Mouse (Mus musculus): ENCODE results near the gene Setd2. TPM values are rescaled to one million over a fixed set of nuclear protein-coding genes. Genes with fewer than 3 reads are reported as not detected.

Setd2 gene
- polyA plus RNA-seq, 1 experiment from 2014 or later = 11.4 TPM

DNA sequence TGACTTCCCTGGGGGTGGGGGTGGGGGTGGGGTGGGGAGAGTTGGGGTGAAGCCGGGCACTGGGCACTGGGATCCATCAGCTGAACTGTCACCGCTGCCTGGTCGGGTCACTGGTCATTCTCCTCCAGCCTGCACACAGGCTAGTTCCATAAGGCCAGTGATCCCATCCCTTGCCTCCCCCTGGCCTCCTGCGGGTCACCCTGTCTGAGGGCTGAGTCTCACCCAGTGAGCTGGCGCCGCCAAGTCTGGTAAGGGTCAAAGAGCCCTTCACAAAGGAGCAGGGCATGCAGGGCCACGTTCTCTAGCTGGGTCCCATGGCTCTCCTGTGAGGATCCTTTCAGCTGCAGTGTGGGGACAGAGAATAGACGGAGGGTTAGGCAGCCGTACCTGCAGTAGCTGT is 111.4 kb downstream of the Setd2 start:
- H3K4me2 ChIP-seq = no peak overlapping the region
- H3K27ac ChIP-seq = no peak overlapping the region
- no peak overlapping the region for H3K9ac ChIP-seq
- H3K4me1 ChIP-seq (replicated peaks) = peaks cover 47% of the 10 kb centered on the region
- DNase-seq (no peak), ATAC-seq (ENCODE audit: low read depth) (no peak)
- H3K36me3 ChIP-seq = peaks cover 13% of the 10 kb centered on the region
- 0 out of 2 replicates have a peak, but pooled peaks cover 2% of the 10 kb centered on the region for H3K27me3 ChIP-seq
- no peaks in the 10 kb centered on the region for H3K9me3 ChIP-seq (replicated peaks)
- WGBS (ENCODE audit: insufficient replicate concordance) = 67% methylated on average over 9 of the region's 9 CpGs
- H3K4me3 ChIP-seq (replicated peaks) = no peak overlapping the region

DNA sequence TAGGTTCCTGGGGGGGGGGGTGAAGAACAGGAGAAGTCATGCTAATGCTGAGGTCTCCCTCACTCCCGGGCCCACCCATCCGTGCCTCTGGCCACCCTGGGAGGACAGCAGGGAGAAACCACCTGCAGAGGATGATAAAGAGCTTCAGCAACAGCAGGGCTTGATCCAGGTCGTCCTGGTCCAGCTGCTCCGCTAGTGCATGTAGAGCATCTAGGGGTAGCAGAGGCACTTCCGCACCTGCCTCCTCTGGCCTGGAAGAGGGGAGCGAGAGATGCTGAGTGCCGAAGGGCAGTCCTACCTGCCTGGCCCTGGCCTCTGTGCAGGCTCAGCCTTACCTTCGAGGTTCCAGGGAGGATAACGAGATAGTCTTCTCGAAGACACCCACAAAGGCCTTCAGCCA is 111.9 kb downstream of the Setd2 start:
- H3K4me3 ChIP-seq (replicated peaks) = no peak overlapping the region
- no peaks in the 10 kb centered on the region for H3K9me3 ChIP-seq (replicated peaks)
- peaks cover 9% of the 10 kb centered on the region for H3K36me3 ChIP-seq
- peaks cover 47% of the 10 kb centered on the region for H3K4me1 ChIP-seq (replicated peaks)
- WGBS (ENCODE audit: insufficient replicate concordance) = 71% methylated on average over 10 of the region's 10 CpGs
- no peak overlapping the region for H3K9ac ChIP-seq
- H3K4me2 ChIP-seq = peak overlapping the region; percentile 49; the same call in 1 of the 2 replicates
- 0 out of 2 replicates have a peak, but pooled peaks cover 2% of the 10 kb centered on the region for H3K27me3 ChIP-seq
- ATAC-seq (ENCODE audit: low read depth) = no peak
- DNase-seq = no peak
- H3K27ac ChIP-seq = no peak overlapping the region

DNA sequence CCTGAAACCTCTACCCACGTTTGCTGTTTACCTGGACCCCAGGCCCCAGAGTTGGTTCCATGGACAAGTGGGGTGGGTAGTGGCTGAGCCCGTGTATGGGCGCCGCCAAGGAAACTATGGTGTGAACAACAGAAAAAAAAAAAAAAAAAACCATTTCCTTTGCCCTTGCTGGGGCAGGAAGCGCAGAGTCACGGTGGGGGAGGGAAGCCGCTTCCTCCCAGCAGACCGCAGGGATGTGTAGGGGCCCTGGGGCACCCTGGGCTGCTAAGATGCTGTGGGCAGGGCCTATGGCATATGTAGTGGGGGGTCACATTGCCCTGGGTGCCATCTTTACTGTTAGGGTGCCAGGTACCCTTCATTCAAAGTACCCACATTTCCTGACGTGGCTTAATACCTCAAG is 112.8 kb downstream of the Setd2 start:
- DNase-seq = no peak
- no peaks in the 10 kb centered on the region for H3K9me3 ChIP-seq (replicated peaks)
- no peak overlapping the region for H3K27ac ChIP-seq
- H3K36me3 ChIP-seq = peaks cover 8% of the 10 kb centered on the region
- H3K4me1 ChIP-seq (replicated peaks) = peaks cover 47% of the 10 kb centered on the region
- H3K27me3 ChIP-seq = 0 out of 2 replicates have a peak, but pooled peaks cover 2% of the 10 kb centered on the region
- H3K4me2 ChIP-seq = peak overlapping the region; percentile 49
- 16% methylated on average over 9 of the region's 9 CpGs for WGBS (ENCODE audit: insufficient replicate concordance)
- ATAC-seq (ENCODE audit: low read depth) = peak; percentile 56; the same call in 1 of the 2 replicates
- 0 out of 2 replicates have a peak overlapping the region, but pooled peaks have one; percentile 14 for H3K4me3 ChIP-seq (replicated peaks)
- 0 out of 2 replicates have a peak overlapping the region, but pooled peaks have one; percentile 17 for H3K9ac ChIP-seq

DNA sequence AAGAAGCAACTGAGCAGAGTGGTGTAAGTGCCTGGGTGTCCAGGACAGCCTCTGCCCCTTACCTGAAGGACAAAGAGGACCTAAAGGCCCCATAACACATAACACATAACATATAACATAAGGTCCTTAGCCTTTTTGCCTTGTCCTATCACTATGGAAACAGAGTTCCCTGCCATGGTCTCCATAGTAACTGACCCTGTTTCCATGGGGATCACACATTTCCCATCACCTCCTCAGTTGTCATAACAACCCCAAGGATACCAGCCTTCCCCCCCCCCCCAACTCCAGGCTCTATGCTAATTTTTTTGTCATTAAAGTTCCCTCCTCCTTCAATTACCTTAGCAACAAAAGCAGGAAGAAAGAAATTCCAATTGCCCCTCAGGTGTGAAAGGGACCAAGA is 117.4 kb downstream of the Setd2 start:
- peaks cover 32% of the 10 kb centered on the region for H3K27me3 ChIP-seq
- no peak overlapping the region for H3K4me2 ChIP-seq
- DNase-seq (no peak), ATAC-seq (ENCODE audit: low read depth) (no peak)
- no peaks in the 10 kb centered on the region for H3K36me3 ChIP-seq
- no peaks in the 10 kb centered on the region for H3K9me3 ChIP-seq (replicated peaks)
- H3K27ac ChIP-seq = no peak overlapping the region
- no peak overlapping the region for H3K4me3 ChIP-seq (replicated peaks)
- H3K4me1 ChIP-seq (replicated peaks) = peaks cover 54% of the 10 kb centered on the region
- H3K9ac ChIP-seq = no peak overlapping the region

DNA sequence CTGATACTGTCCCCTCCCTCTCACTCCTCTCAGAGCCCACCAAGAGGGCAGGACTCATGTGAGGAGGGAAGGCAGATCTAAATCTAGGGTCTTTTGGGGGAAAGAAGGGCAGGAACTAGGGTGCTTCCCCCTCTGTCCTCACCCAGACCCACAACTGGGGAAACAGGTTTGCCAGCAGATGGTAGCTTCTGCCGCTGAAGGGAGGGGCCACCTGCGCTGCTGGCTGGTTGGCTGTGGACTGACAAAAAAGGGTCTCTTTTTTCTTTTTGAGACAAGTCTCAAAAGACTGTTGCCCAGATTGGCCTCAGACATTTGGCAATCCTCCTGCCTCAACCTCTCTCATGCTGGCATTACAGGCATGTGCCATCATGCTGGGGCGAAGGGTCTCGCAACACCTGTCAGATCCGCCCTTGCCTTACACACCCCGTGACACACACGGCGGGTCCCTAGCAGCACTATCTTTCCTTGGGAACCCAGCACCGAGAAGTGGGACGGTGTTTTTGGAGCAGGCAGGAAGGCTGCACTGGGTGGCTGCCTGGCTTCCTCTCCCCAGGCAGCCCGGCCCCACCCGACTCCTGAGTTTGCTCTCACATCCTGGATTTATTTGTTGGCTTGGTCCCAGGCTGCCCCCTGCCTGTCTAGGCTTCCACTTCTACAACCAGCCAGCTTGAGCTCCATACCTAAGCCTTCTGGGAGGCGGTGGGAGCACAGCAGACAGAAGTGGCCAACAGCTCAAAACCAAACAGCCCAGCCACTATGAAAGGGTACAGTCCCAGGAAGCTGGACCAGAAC is 119.7 kb downstream of the Setd2 start:
- WGBS (ENCODE audit: insufficient replicate concordance) = 20% methylated on average over 13 of the region's 13 CpGs
- Histone ChIP-seq H3K4me1 (replicated peaks) (peaks cover 47% of the 10 kb centered on the region), H3K27me3 (peaks cover 32% of the 10 kb centered on the region), H3K9me3 (replicated peaks) (no peaks in the 10 kb centered on the region), H3K4me2 (peak overlapping the region; percentile 99), H3K4me3 (replicated peaks) (peak overlapping the region; percentile 79), H3K36me3 (no peaks in the 10 kb centered on the region), H3K9ac (peak overlapping the region; percentile 39), H3K27ac (no peak overlapping the region)
- no peak for DNase-seq
- ATAC-seq (ENCODE audit: low read depth) = no peak

DNA sequence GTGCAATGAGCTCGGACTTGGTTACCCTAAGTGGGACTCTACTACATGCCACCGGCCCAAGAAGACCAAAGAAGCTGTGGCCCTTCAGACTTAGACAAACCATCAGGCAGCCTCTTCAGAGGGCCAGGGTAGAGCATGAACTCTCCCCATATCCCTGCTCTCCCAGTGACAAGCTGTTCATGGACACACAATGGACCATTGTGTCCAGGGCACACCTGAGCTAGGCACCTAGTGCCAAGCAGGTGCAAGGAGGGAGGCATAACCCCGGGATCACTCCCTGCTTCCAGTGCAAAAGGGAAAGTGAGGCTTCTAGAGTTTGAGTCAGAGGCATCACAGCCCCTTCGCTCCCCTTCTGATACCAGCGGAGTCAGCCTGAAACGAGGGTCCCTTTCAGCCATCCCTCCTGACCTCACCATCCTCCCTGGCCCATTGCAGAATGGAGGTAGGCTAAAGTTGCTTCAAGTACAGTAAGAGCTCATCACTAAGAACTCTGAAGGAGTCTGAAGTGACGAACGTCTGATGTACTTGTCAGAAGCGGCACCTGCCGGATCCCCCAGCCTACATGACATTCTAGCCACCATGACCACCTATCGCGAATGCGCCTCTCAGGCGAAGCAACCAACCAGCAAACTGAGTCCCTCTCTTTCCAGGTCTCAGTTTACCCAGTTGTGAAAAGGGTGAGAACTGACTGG is 120.7 kb downstream of the Setd2 start:
- Histone ChIP-seq H3K4me2 (peak overlapping the region; percentile 99), H3K9ac (peak overlapping the region; percentile 86), H3K27ac (peak overlapping the region; percentile 76), H3K27me3 (peaks cover 30% of the 10 kb centered on the region), H3K4me3 (replicated peaks) (peak overlapping the region; percentile 79), H3K36me3 (no peaks in the 10 kb centered on the region), H3K9me3 (replicated peaks) (no peaks in the 10 kb centered on the region), H3K4me1 (replicated peaks) (peaks cover 52% of the 10 kb centered on the region)
- 12% methylated on average over 14 of the region's 14 CpGs for WGBS (ENCODE audit: insufficient replicate concordance)
- no peak for ATAC-seq (ENCODE audit: low read depth)
- no peak for DNase-seq

DNA sequence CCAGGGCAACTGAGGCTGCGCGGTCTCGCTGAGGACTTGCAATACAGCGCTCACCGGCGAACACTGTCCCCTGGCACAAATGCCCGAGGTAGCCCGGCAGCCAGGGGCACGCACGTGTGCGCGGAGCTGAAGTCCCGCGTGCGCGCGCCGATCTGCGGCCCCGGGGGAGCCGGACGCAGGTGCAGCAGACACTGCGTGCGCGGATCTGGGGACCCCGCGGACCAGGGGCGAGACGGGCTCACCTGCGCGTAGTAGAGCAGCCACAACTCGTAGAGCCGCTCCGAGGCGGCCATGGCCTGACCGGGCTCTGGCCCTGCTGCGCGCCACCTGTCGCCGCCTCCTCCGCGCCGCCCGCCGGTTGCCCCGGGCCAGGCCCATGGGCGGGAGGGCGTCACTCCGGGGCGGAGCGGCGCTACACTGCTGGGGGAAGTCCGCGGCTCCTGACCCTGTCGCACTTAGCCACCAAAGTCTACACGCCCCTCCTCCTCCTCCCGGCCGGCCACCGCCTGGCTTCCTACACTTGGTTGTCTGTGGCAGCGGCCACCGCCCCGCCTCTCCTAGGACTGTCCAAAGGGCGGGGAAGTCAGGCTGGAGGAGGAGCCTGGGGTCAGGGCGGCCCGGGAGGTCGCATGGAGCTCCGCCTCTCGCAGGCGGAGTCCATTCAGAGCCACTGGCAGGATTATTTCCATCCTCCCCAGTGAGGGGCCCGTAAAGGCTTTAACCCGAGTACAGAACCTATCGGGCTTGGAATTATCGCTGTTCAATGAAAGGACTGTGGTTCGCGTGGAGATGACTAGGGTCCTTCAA is 121.5 kb downstream of the Setd2 start, which contains the start of gene Nbeal2:
Gene Nbeal2, minus strand, starts transcription at position 507 of the 807 bp plus-strand sequence.
- Histone ChIP-seq H3K9ac (peak within 1 kb of the TSS; percentile 86), H3K4me3 (replicated peaks) (peak within 1 kb of the TSS; percentile 79), H3K27ac (peak within 1 kb of the TSS; percentile 76), H3K4me1 (replicated peaks) (peaks cover 59% of the 10 kb centered on the region), H3K36me3 (no peaks in the 10 kb centered on the region), H3K27me3 (peaks cover 30% of the 10 kb centered on the region), H3K9me3 (replicated peaks) (no peaks in the 10 kb centered on the region), H3K4me2 (peak within 1 kb of the TSS; percentile 99)
- ATAC-seq (ENCODE audit: low read depth) (peak; percentile 87), DNase-seq (peak; percentile 95)
- under 1% methylated on average over 75 of the region's 75 CpGs for WGBS (ENCODE audit: insufficient replicate concordance)

DNA sequence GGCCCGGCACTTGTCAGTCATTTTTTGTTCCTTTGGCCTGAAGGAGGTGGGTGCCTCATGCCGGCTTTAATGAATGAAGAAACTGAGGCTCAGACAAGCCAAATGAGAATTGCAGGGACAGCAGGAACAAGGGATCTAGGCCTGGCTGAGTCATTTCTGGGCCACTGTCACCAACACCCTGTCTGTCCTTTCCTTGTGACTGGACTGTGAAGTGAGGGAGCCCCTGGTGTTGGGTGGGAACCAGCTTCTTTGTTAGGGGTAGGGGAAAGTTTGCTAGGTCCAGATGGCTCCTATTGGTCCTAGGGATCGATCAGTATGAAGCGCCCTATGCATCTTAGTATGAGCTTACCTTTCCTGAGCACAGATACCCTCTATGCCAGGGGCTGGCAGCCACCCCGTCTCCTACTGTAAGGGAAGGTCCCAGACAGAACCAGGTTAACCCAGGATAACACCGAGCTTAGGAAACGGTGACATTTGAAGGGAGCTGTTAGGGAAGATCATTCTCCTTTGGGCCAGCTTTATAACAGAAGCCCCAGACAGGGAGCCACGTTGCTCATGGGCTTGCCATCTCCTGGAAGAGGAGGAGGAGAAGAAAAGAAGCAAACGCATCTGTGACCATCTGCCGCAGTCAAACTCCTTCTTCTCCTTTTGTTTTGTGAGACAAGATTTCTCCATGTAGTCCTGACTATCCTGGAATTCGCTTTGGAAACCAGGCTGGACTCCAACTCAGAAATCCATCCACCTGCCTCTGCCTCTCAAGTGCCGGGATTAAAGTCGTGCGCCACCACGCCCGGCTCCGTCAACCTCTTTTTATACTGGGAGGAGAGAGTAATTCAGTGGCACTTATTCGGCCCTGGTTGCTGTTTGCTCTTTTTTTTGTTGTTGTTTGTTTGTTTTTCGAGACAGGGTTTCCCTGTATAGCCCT is 122.6 kb downstream of the Setd2 start:
- peak overlapping the region; percentile 79 for H3K4me3 ChIP-seq (replicated peaks)
- ATAC-seq (ENCODE audit: low read depth) = no peak
- no peaks in the 10 kb centered on the region for H3K9me3 ChIP-seq (replicated peaks)
- H3K4me1 ChIP-seq (replicated peaks) = peaks cover 70% of the 10 kb centered on the region
- H3K36me3 ChIP-seq = no peaks in the 10 kb centered on the region; the same call in 1 of the 2 replicates
- peak overlapping the region; percentile 86 for H3K9ac ChIP-seq
- peaks cover 30% of the 10 kb centered on the region for H3K27me3 ChIP-seq
- H3K27ac ChIP-seq = peak overlapping the region; percentile 91
- H3K4me2 ChIP-seq = peak overlapping the region; percentile 99
- WGBS (ENCODE audit: insufficient replicate concordance) = 76% methylated on average over 19 of the region's 19 CpGs
- no peak for DNase-seq

DNA sequence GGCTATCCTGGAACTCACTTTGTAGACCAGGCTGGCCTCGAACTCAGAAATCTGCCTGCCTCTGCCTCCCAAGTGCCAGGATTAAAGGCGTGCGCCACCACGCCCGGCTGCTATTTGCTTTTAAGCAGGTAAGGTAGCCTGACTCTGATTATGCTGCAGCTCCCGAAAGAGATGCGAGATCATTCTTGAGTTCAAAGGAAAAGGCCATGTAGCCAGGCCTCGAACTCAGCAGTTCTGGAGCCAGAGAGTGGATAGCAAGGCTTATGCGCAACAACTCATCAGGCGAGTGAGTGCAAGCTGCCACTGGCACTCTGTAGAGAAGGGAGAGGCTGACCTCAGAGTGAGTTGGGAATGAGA is 123.2 kb downstream of the Setd2 start:
- Histone ChIP-seq H3K4me1 (replicated peaks) (peaks cover 77% of the 10 kb centered on the region), H3K9me3 (replicated peaks) (no peaks in the 10 kb centered on the region), H3K27me3 (peaks cover 30% of the 10 kb centered on the region), H3K4me2 (peak overlapping the region; percentile 90), H3K27ac (peak overlapping the region; percentile 91), H3K9ac (peak overlapping the region; percentile 85), H3K36me3 (no peaks in the 10 kb centered on the region; the same call in 1 of the 2 replicates), H3K4me3 (replicated peaks) (peak overlapping the region; percentile 80)
- ATAC-seq (ENCODE audit: low read depth) = no peak
- 83% methylated on average over 10 of the region's 10 CpGs for WGBS (ENCODE audit: insufficient replicate concordance)
- DNase-seq = no peak

All from liver, embryonic 13.5 days (tissue).